Mouse (Mus musculus): ENCODE results near the gene Srd5a1. TPM values are rescaled to one million over a fixed set of nuclear protein-coding genes. Genes with fewer than 3 reads are reported as not detected.
A peak's percentile ranks its signal among the peaks of the same experiment; 100 is the strongest.
"Not testable (repeated sequence)": the region's sequence is repeated elsewhere in the genome, so short reads cannot be mapped to it uniquely, and the experiment has no call there.

The Srd5a1 gene
- total RNA-seq, 2 experiments from 2014 or later = 6.9 to 8.5 TPM

- TF ChIP-seq CTCF (IDR thresholded peaks at IDR 0.05) = no peak
- Histone ChIP-seq H3K27ac (no peak overlapping the region), H3K4me3 (no peak overlapping the region)
- no peak for DNase-seq (ENCODE audit: extremely low spot score in 1 of 2, low spot score in 2 of 2)
- intact Hi-C loops (cut with DNase I) = no loop called here
Observed at GRCm38 (mm10) chr13:69592226-69592625, 19.0 kb downstream of the Srd5a1 start.

GRCm38 (mm10) chr13:69591338-69591737 lies 19.9 kb downstream of the Srd5a1 start:
- intact Hi-C loops (cut with DNase I) = no loop called here
- H3K4me3 ChIP-seq = no peak overlapping the region
- TF ChIP-seq CTCF (IDR thresholded peaks at IDR 0.05) = no peak

GRCm38 (mm10) chr13:69588263-69588662 lies 23.0 kb downstream of the Srd5a1 start:
- intact Hi-C loops (cut with DNase I) = no loop called here

More at GRCm38 (mm10) chr13:69591338-69591737, 19.9 kb downstream of the Srd5a1 start:
- no peak overlapping the region for H3K27ac ChIP-seq
- no peak for DNase-seq (ENCODE audit: extremely low spot score in 1 of 2, low spot score in 2 of 2)

DNA sequence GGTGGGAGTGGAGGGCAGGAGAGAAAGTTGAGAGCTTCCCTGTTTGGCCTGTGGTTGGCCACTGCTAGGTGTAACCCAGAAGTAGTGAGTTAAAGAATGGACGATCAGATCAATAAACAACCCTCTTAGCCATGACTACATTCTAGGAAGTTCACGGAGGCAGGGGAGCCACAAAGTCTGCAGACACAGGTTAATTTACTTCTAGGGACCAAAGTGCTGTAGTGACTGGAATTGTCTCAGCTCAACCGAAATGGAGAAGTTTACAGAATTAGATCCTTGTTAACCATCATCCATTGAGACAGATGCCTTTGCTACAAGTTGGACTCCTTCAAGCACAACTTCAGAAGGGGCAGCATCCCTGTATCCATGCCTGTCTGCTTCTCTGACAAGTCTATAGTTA lies 23.4 kb downstream of the Srd5a1 start:
- intact Hi-C loops (cut with DNase I) = no loop called here
- DNase-seq (ENCODE audit: extremely low spot score in 1 of 2, low spot score in 2 of 2) = no peak
- no peak overlapping the region for H3K27ac ChIP-seq
- no peak for TF ChIP-seq CTCF (IDR thresholded peaks at IDR 0.05)
- H3K4me3 ChIP-seq = no peak overlapping the region

More at GRCm38 (mm10) chr13:69588263-69588662, 23.0 kb downstream of the Srd5a1 start:
- no peak for DNase-seq (ENCODE audit: extremely low spot score in 1 of 2, low spot score in 2 of 2)
- H3K4me3 ChIP-seq = no peak overlapping the region
- H3K27ac ChIP-seq = no peak overlapping the region
- TF ChIP-seq CTCF (IDR thresholded peaks at IDR 0.05) = no peak

DNA sequence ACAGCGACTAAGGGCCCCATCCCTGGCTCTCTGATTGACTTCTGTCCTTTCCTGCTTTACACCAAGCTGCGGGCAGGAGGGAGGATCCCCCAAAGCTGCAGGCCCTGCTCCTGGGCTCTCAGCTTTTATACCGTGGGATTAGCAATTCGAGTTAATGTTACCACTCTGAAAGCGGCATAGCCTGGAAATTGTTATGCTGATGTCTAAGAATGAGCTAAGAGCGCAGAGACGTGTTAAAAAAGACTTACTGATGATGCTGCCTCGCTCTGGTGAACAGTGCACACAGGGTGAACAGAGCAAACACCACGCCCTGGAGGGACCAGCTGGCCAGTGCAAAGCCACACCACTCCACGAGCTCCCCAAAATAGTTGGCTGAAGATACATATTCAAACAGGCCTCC lies 24.9 kb downstream of the Srd5a1 start:
- no peak for DNase-seq (ENCODE audit: extremely low spot score in 1 of 2, low spot score in 2 of 2)
- intact Hi-C loops (cut with DNase I) = no loop called here
- TF ChIP-seq CTCF (IDR thresholded peaks at IDR 0.05) = no peak
- Histone ChIP-seq H3K27ac (no peak overlapping the region), H3K4me3 (no peak overlapping the region)

- intact Hi-C loops (cut with DNase I) = no loop called here
- DNase-seq (ENCODE audit: extremely low spot score in 1 of 2, low spot score in 2 of 2) = no peak
- TF ChIP-seq CTCF (IDR thresholded peaks at IDR 0.05) = no peak
Observed at GRCm38 (mm10) chr13:69585828-69586227, 25.4 kb downstream of the Srd5a1 start.

GRCm38 (mm10) chr13:69583591-69583990 lies 27.7 kb downstream of the Srd5a1 start:
- H3K4me3 ChIP-seq = no peak overlapping the region
- TF ChIP-seq CTCF (IDR thresholded peaks at IDR 0.05) = no peak
- intact Hi-C loops (cut with DNase I) = no loop called here
- H3K27ac ChIP-seq = no peak overlapping the region
- no peak for DNase-seq (ENCODE audit: extremely low spot score in 1 of 2, low spot score in 2 of 2)

More at GRCm38 (mm10) chr13:69585828-69586227, 25.4 kb downstream of the Srd5a1 start:
- Histone ChIP-seq H3K27ac (no peak overlapping the region), H3K4me3 (no peak overlapping the region)

- TF ChIP-seq CTCF (IDR thresholded peaks at IDR 0.05) = no peak
- intact Hi-C loops (cut with DNase I) = no loop called here
- no peak for DNase-seq (ENCODE audit: extremely low spot score in 1 of 2, low spot score in 2 of 2)
- Histone ChIP-seq H3K27ac (no peak overlapping the region), H3K4me3 (no peak overlapping the region)
Observed at GRCm38 (mm10) chr13:69582411-69582810, 28.8 kb downstream of the Srd5a1 start.

GRCm38 (mm10) chr13:69577181-69577834 lies 33.9 kb downstream of the Srd5a1 start:
- intact Hi-C loops (cut with DNase I) = no loop called here
- no peak for TF ChIP-seq CTCF (IDR thresholded peaks at IDR 0.05)
- DNase-seq (ENCODE audit: extremely low spot score in 1 of 2, low spot score in 2 of 2) = no peak
- no peak overlapping the region for H3K4me3 ChIP-seq
- no peak overlapping the region for H3K27ac ChIP-seq

- intact Hi-C loops (cut with DNase I) = no loop called here
- Histone ChIP-seq H3K4me3 (0 out of 2 replicates have a peak overlapping the region, but pooled peaks have one; percentile 21), H3K27ac (no peak overlapping the region)
- no peak for TF ChIP-seq CTCF (IDR thresholded peaks at IDR 0.05)
- no peak for DNase-seq (ENCODE audit: extremely low spot score in 1 of 2, low spot score in 2 of 2)
Observed at GRCm38 (mm10) chr13:69576676-69577075, 34.6 kb downstream of the Srd5a1 start.

DNA sequence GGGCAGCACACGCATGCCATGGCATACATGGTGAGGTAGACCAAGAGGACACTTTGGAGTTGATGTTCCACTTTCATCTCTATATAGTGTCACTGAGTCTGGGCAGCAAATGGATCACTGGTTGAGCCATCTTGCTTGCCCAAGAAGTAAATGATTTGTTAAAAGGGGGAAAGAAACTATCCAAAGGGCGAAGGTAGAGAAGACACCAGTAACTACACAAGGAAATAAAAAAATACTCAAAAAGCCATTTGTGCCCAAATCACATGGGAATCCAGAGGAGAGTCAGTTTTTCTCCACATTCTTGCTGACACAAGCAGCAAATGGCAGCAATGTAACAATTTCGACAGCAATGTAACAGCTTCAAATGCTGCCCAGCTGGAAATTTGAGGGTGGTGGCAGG lies 38.6 kb downstream of the Srd5a1 start:
- Histone ChIP-seq H3K4me3 (no peak overlapping the region), H3K27ac (no peak overlapping the region)
- TF ChIP-seq CTCF (IDR thresholded peaks at IDR 0.05) = no peak
- DNase-seq (ENCODE audit: extremely low spot score in 1 of 2, low spot score in 2 of 2) = no peak
- intact Hi-C loops (cut with DNase I) = no loop called here

DNA sequence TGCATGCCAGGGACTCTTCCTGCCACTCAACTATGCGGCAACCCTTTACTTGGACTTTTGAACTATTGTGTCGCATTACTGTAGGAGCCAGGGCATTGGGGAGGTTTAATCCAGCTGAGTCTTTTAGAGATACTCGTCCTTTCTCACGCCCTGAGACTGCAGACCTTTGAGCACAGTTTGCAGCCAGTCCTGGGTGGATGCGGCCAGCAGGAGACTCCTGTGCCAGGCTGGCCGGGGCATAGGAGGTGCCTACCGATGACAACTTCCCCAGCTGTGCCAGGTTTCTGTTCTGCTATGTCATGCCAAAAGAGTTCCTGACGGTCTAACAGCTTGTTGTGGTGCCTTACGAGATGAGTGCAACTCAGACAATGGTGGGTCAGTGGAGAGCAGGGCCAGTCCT lies 42.0 kb downstream of the Srd5a1 start:
- H3K27ac ChIP-seq = no peak overlapping the region
- H3K4me3 ChIP-seq = no peak overlapping the region
- intact Hi-C loops (cut with DNase I) = no loop called here
- DNase-seq (ENCODE audit: extremely low spot score in 1 of 2, low spot score in 2 of 2) = no peak
- TF ChIP-seq CTCF (IDR thresholded peaks at IDR 0.05) = no peak

DNA sequence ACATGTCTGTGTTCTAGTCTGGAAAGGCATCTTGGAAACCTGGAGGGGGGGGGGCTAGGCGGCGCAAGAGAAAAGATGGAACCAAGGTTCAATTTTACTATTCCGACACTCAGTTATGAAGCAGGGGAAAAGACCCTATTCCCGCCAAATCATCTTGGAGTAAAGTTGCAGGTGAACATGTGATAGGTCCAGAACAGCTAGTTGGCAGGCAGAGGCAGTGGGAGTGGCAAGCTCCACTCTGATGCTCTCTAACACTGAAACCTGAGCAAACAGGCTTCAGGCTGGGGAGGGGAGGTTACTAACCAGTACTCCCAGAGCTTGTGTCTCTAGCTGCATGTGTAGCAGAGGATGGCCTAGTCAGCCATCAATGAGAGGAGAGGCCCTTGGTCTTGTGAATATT lies 45.8 kb downstream of the Srd5a1 start:
- not testable (repeated sequence) for DNase-seq (ENCODE audit: extremely low spot score in 1 of 2, low spot score in 2 of 2)

More for the DNA sequence above, 45.8 kb downstream of the Srd5a1 start:
- H3K4me3 ChIP-seq; H3K27ac ChIP-seq; intact Hi-C loops (cut with DNase I): not testable (repeated sequence)
